Mouse (Mus musculus): ENCODE results near the gene Slc43a1. TPM values are rescaled to one million over a fixed set of nuclear protein-coding genes. Genes with fewer than 3 reads are reported as not detected.
A peak's percentile ranks its signal among the peaks of the same experiment; 100 is the strongest.

Gene Slc43a1
- total RNA-seq, 2 experiments from 2014 or later = 0.46 to 1.3 TPM

GRCm38 (mm10) chr2:84862231-84862630 is 23.6 kb downstream of the Slc43a1 start:
- DNase-seq = no peak
- intact Hi-C loops (cut with DNase I) = no loop called here

GRCm38 (mm10) chr2:84865616-84866571 is 27.2 kb downstream of the Slc43a1 start:
- intact Hi-C loops (cut with DNase I) = no loop called here
- peak; percentile 58 for DNase-seq

- intact Hi-C loops (cut with DNase I) = no loop called here
- peak; percentile 78 for DNase-seq
These were observed 29.9 kb downstream of the Slc43a1 start for GRCm38 (mm10) chr2:84868521-84868943.

GRCm38 (mm10) chr2:84868977-84869376 is 30.3 kb downstream of the Slc43a1 start:
- no peak for DNase-seq
- intact Hi-C loops (cut with DNase I) = no loop called here

DNA sequence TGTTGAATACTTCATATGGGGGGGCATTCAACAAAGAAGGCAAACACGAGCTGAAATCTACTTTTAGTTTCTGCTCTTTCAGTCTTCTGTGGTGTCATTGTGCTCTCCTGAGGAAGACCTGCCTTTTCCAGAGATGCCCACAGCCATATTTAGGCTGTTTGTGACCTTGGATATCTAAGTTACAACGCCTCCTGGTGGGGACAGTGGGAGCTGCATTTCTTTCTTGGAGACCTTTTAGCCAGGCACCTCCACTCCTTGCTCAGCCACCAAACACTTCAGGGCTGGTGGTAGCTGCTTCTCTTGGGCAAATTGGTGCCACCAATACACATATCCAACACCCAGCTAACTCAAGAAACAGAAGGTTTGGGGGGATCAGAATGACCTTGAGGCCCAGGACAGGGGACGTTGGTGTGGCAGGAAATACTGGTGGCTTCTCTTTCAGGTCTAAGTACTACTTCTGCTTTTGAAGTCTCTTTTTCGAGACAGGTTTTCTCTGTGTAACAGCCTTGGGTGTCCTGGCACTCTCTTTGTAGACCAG is 32.0 kb downstream of the Slc43a1 start:
- intact Hi-C loops (cut with DNase I) = no loop called here
- no peak for DNase-seq

DNA sequence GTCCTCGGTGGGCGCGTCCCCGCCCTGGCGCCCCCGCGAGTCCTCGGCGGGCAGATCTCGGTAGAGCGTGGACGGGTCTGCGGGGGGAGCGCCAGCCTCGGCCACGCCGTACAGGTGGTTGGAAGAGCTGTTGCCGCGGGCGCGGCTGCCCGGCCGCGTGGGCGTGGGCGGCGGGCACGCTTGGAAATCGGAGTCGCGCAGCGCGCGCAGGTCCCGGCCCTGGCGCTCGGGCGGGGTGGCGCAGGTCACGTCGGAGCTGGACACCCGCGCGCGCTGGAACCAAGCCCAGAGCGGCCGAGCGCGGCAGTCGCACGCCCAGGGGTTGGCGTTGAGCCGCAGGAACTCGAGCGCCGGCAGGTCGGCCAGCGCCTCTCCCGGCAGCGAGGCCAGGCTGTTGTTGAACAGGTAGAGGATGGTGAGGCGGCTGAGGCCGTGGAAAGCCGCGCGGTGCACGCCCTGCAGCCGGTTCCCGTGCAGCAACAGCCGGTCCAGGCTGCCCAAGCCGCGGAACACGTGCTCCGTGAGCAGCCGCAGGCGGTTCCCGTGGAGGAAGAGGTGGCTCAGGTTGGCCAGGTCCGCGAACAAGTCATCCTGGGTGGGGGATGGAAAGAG is 33.6 kb downstream of the Slc43a1 start:
- intact Hi-C loops (cut with DNase I) = no loop called here
- DNase-seq = peak; percentile 48

- intact Hi-C loops (cut with DNase I) = no loop called here
- DNase-seq = no peak
These were observed 37.2 kb downstream of the Slc43a1 start for GRCm38 (mm10) chr2:84875842-84876241.

- intact Hi-C loops (cut with DNase I) = no loop called here
- no peak for DNase-seq
These were observed 41.9 kb downstream of the Slc43a1 start for GRCm38 (mm10) chr2:84880590-84880989.

DNA sequence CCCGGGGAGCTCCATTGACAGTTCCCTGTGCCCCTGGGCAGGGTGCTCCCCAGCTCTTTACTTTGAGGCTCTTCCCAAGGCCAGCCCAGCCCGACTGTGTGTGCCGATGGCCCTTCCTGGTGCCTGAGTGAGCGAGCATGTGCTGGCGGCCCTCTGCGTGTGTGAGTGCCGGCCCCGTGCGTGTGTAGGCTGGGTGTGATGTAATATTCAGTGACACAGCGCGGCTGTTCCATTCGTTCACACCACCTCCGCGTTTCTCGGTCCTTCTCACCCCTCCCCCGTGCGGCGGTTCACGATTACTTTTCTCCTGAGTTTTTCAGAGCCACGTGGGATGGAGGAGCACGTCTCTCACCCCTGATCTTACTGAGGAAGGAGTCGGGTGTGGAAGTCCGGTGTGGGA is 44.0 kb downstream of the Slc43a1 start:
- DNase-seq = no peak
- intact Hi-C loops (cut with DNase I) = no loop called here

DNA sequence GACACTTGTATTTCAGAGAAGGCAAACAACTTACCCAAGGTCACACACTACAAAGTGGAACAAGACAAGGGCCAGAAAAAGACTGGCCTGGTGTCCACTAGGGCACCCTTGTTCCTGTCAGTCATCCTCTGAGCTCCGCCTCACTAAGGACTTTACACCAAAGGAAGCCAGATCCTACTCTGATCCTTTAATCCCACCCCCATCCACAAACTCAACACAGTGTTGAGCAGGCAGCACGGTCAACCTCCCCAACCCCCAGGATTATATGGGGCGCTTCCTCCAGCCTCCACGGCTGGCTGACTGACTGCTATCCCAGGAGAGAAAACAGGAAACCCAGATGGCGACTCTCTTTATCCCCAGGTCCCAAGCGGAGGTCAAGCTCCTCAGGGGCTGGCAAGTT is 44.4 kb downstream of the Slc43a1 start:
- intact Hi-C loops (cut with DNase I) = no loop called here

DNA sequence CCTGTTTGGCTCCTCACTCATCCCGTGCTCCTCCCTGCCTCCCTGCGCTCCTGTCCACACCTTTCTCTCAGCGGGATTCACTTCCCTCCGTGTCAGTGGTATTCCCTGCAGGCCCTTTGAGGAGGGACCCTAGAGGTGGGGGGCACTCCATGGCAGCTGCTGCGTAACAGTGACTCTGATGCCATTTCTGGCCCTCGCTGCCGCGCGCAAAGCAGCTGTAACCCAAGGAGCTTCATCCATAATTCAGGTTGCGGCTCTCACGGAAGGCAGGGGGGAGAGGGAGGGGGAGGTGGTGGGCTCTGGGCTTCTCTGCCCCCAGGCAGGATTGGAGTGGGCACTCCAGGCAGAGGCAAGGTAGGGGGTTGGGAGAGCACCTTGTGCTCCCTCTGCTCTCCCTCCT is 44.9 kb downstream of the Slc43a1 start:
- no peak for DNase-seq
- intact Hi-C loops (cut with DNase I) = no loop called here

More for the DNA sequence above, 44.4 kb downstream of the Slc43a1 start:
- no peak for DNase-seq

DNA sequence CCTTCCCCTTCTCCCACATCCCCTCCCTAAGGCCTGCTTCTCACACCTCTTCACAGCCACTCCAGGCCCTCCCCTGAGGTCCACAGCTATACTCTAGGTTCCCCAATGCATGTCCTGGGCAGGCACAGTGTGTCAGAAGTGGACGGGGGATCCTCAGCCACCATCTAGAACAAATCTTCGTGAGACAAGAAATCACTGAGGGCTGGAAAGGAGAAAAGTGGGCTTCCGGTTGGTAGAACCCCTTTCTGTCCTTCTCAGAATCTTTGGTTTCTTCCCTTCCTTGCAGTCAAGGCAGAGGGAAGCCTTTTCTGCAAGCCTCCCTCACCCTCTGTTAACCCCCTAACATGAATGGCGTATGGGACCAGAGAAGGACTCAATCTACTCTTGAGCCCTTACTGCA is 45.3 kb downstream of the Slc43a1 start:
- intact Hi-C loops (cut with DNase I) = no loop called here
- no peak for DNase-seq

DNA sequence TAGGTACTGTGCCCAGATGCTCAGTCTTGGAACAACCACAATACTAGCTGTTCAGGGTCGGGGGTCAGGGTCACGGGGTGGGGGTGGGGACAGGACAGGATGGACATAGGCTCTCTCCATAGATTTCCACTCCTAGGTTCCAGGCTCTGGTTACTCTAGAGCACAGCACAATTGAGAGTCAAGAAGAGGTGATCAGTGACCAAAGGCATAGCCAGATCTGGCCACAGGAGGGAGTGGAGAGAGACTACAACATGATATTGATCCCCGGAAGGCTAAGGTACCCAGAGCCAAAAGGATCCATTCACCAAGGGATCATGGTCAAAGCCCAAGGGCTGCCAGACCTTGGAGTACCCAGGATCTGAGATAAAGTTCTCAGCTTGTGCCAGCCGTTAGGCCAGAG is 46.0 kb downstream of the Slc43a1 start:
- intact Hi-C loops (cut with DNase I) = loop anchor here (5.0 kb wide), 1 partner anchor 52 kb away; no protein-coding TSS in a partner anchor
- DNase-seq = no peak

DNA sequence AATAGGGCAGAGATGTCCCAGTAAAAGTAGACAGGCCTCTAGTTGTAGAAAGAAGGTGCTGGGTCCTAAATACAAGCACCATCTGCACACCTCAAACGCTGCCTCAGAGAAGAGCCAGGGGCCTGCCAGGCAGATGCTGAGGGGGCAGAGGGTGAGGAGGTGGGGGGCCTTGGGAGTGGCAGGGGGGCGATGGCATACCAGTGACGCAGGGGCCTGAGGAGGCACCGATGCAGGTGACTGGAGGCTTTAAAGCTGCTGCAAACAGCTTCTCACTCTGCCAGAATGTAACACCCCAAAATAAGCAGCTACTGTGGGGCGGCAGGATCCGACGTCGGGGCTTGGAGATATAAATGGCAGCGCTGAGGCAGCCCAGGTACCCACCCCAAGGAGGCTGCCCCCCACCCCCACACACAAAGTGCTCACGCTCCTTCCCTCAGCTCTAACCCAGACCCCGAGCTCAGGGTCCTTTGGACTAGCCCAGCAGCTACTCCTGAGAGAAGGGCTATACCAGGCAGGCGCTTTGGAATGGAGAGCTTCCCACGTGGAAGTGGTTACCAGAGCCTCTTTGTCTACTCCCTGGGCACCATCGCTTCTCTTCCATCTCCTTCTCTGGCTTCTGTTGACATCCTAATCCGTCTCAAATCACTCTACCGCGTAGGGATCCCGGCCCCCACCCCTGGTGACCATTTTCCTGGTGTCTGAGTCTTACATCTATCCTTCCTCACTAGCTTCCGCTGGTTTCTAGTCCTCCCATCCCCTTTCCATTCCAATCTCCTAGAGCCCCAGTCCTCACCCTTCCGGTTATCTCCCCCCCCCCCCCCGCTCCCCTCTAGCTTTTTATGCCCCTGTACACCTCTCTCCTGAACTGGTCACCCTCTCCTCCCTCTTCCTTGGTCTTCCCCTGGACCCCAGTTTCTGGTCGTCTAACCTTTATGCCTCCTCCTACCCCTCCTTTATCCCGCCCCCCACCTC is 46.7 kb downstream of the Slc43a1 start:
- no peak for DNase-seq

DNA sequence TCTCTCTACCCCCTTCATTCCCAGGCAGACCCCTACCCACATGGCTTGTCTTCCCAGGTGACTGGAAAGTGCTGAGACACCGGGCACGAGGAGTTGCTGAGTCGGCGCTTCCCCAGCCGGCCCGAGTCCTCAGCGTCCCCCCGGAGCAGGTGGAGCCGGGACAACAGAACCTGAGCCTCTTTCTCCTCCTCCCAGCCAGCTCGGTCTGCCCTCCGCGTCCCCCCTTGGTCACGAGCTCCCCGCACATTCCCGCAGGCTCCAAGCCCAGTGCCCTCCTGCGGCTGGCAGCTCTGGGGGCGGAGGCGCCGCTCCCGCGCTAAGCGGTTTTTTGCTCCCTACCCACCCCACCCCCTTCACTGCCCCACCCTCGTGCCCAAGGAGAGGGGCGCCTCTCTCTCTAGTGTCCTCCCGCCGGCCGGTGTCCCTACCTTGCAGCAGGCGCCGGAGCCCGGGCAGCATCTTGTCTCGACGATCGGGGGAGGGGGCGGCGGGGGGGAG is 47.6 kb downstream of the Slc43a1 start, which contains the start of gene Rtn4rl2:
TSS of gene Rtn4rl2 (minus strand) at position 477 of the 498 bp plus-strand sequence.
- intact Hi-C loops (cut with DNase I) = loop anchor here (5.0 kb wide), 1 partner anchor 54 kb away; no protein-coding TSS in a partner anchor

More for the DNA sequence above, 46.7 kb downstream of the Slc43a1 start:
- intact Hi-C loops (cut with DNase I) = loop anchor here (5.0 kb wide), 1 partner anchor 53 kb away; no protein-coding TSS in a partner anchor

GRCm38 (mm10) chr2:84886821-84887281 is 48.2 kb downstream of the Slc43a1 start:
- intact Hi-C loops (cut with DNase I) = loop anchor here (5.0 kb wide), 1 partner anchor 55 kb away; no protein-coding TSS in a partner anchor
- peak; percentile 62 for DNase-seq

More for the DNA sequence above, 47.6 kb downstream of the Slc43a1 start, which contains the start of gene Rtn4rl2:
- DNase-seq = peak; percentile 32

GRCm38 (mm10) chr2:84887411-84888271 is 49.0 kb downstream of the Slc43a1 start:
- intact Hi-C loops (cut with DNase I) = loop anchor here (5.0 kb wide), 1 partner anchor 55 kb away; no protein-coding TSS in a partner anchor

GRCm38 (mm10) chr2:84888657-84889315 is 50.1 kb downstream of the Slc43a1 start:
- DNase-seq = peak; percentile 82
- intact Hi-C loops (cut with DNase I) = loop anchor here (5.0 kb wide), 1 partner anchor 56 kb away; no protein-coding TSS in a partner anchor

More at GRCm38 (mm10) chr2:84887411-84888271, 49.0 kb downstream of the Slc43a1 start:
- peak; percentile 53 for DNase-seq

Data from left cerebral cortex, postnatal 4 days (tissue).